22 mouse cellular contexts compared by ENCODE assay signal in the genomic region with DNA sequence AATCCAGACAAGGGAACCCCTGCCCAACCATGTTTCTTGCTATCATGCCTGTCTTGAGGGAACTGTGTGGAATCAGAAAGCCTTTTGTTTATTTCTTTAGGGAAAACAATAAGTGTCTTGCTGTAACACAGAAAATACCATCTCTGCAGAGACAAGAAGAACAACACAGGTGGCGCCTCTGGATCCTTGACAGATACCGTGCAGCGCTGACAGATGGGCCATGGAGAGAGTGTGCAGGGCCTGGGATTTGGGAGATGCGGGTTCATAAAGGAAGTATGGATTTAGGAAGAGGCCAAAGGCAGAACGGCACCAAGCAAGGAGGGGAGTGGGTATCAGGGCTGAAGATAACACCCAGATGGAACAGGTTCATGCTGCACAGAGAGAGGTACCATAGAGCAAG.
DNase-seq lines count a peak whose midpoint lies in the region; ATAC-seq lines count a peak whose summit lies in the region.
"Had no signal": no experiment of that assay in that cellular context is flagged by ENCODE, and none has a peak within 500 bp of the region (broad histone marks: within the 10 kb centered on the region; RNA-seq: fewer than 3 reads in every experiment).

No protein-coding gene starts in this region.

- DNase-seq in midbrain, embryonic 11.5 days (ENCODE audit: low spot score, missing footprints): peak; percentile 67
- DNase-seq in midbrain, embryonic 14.5 days: no peak
- peak; percentile 69 for DNase-seq in cerebellum, adult 18-20 months
- peak; percentile 81 for DNase-seq in cerebellum, adult 9-11 months
- DNase-seq in cerebellum, postnatal 36 days: peak; percentile 66 to 67
- DNase-seq in spleen, adult 18-20 months: no peak
- no peak for DNase-seq in frontal cortex, adult 2 months (ENCODE audit: extremely low spot score in 1 of 2, low spot score in 1 of 2)
- DNase-seq in spleen, postnatal 4 days (ENCODE audit: low spot score in 2 of 2): no peak
- DNase-seq: adrenal gland, adult 2 months; adrenal gland, postnatal 25 days; embryo, embryonic 11 days; gastrocnemius, postnatal 14 days; heart, adult 2 months; heart, postnatal 14 days had no signal

- H3K9ac ChIP-seq in midbrain, embryonic 11.5 days (ENCODE audit: low read length): no peak overlapping the region
- no peak overlapping the region for H3K9ac ChIP-seq in midbrain, embryonic 14.5 days (replicated peaks; ENCODE audit: low read length)
- H3K9ac ChIP-seq: embryonic facial prominence, embryonic 15.5 days; forebrain, embryonic 15.5 days; heart, embryonic 15.5 days; hindbrain, embryonic 13.5 days had no signal

- WGBS in midbrain, embryonic 11.5 days: 86% methylated on average over 5 of the region's 5 CpGs
- WGBS in midbrain, embryonic 14.5 days: 88% methylated on average over 5 of the region's 5 CpGs

- H3K4me1 ChIP-seq in midbrain, embryonic 11.5 days (ENCODE audit: control insufficient read depth, insufficient read depth, low read length): no peaks in the 10 kb centered on the region
- no peaks in the 10 kb centered on the region for H3K4me1 ChIP-seq in midbrain, embryonic 14.5 days (ENCODE audit: control insufficient read depth, insufficient read depth, low read length)
- H3K4me1 ChIP-seq: embryonic facial prominence, embryonic 15.5 days; forebrain, embryonic 10.5 days; forebrain, embryonic 15.5 days; heart, embryonic 15.5 days; hindbrain, embryonic 13.5 days had no signal

- no peak for ATAC-seq in midbrain, embryonic 11.5 days (ENCODE audit: low FRiP score)
- ATAC-seq in midbrain, embryonic 14.5 days (ENCODE audit: low FRiP score, low TSS enrichment): no peak
- ATAC-seq: forebrain, embryonic 15.5 days; hindbrain, postnatal 0 days had no signal

- H3K4me2 ChIP-seq in midbrain, embryonic 11.5 days: no peak overlapping the region
- H3K4me2 ChIP-seq in midbrain, embryonic 14.5 days (ENCODE audit: low read length): no peak overlapping the region
- H3K4me2 ChIP-seq: embryonic facial prominence, embryonic 15.5 days; forebrain, embryonic 15.5 days; heart, embryonic 11.5 days; heart, embryonic 15.5 days; hindbrain, embryonic 13.5 days had no signal

- H3K27me3 ChIP-seq in midbrain, embryonic 11.5 days (ENCODE audit: control insufficient read depth, insufficient read depth, low read length): no peaks in the 10 kb centered on the region
- no peaks in the 10 kb centered on the region for H3K27me3 ChIP-seq in midbrain, embryonic 14.5 days (ENCODE audit: control insufficient read depth, insufficient read depth, low read length)
- H3K27me3 ChIP-seq: embryonic facial prominence, embryonic 15.5 days; forebrain, embryonic 15.5 days; heart, embryonic 15.5 days; hindbrain, embryonic 13.5 days had no signal

- H3K9me3 ChIP-seq in midbrain, embryonic 11.5 days (ENCODE audit: control insufficient read depth, low read length): no peaks in the 10 kb centered on the region
- no peaks in the 10 kb centered on the region for H3K9me3 ChIP-seq in midbrain, embryonic 14.5 days (ENCODE audit: control insufficient read depth, low read length)
- H3K9me3 ChIP-seq: embryonic facial prominence, embryonic 15.5 days; forebrain, embryonic 10.5 days; forebrain, embryonic 15.5 days; heart, embryonic 15.5 days; hindbrain, embryonic 13.5 days had no signal

- H3K27ac ChIP-seq in midbrain, embryonic 11.5 days (ENCODE audit: low read depth, low read length): no peak overlapping the region
- H3K27ac ChIP-seq in midbrain, embryonic 14.5 days (replicated peaks; ENCODE audit: low read depth, low read length): no peak overlapping the region
- H3K27ac ChIP-seq: embryonic facial prominence, embryonic 15.5 days; forebrain, embryonic 10.5 days; forebrain, embryonic 15.5 days; heart, adult 2 months; heart, embryonic 15.5 days; hindbrain, embryonic 13.5 days; hindbrain, postnatal 0 days had no signal

- no peaks in the 10 kb centered on the region for H3K36me3 ChIP-seq in midbrain, embryonic 11.5 days (ENCODE audit: control insufficient read depth, insufficient read depth, low read length)
- no peaks in the 10 kb centered on the region for H3K36me3 ChIP-seq in midbrain, embryonic 14.5 days (ENCODE audit: control insufficient read depth, insufficient read depth, low read length)
- H3K36me3 ChIP-seq: embryonic facial prominence, embryonic 15.5 days; forebrain, embryonic 10.5 days; forebrain, embryonic 15.5 days; heart, embryonic 15.5 days; hindbrain, embryonic 13.5 days had no signal

- H3K4me3 ChIP-seq in midbrain, embryonic 11.5 days (ENCODE audit: low read depth, low read length): no peak overlapping the region
- H3K4me3 ChIP-seq in midbrain, embryonic 14.5 days (replicated peaks; ENCODE audit: low read depth, low read length): no peak overlapping the region
- H3K4me3 ChIP-seq: embryonic facial prominence, embryonic 15.5 days; erythroblast, embryonic 14.5 days; forebrain, embryonic 10.5 days; forebrain, embryonic 15.5 days; heart, adult 2 months; heart, embryonic 15.5 days; hindbrain, embryonic 13.5 days had no signal

Comparison
In these comparisons a context has a peak if more than half of its experiments do, and no peak if none do; other contexts are left out.
1. DNase-seq: peak in midbrain, embryonic 11.5 days (single experiment), cerebellum, adult 18-20 months (2 of 2), cerebellum, adult 9-11 months (single experiment) and cerebellum, postnatal 36 days (2 of 2); none in midbrain, embryonic 14.5 days (single experiment), spleen, adult 18-20 months (0 of 2), frontal cortex, adult 2 months (0 of 2) and spleen, postnatal 4 days (0 of 2).